Mouse (Mus musculus) macrophage (primary cell): ENCODE data around the gene Nudt13. TPM values are rescaled to one million over a fixed set of nuclear protein-coding genes. Genes with fewer than 3 reads are reported as not detected.
A peak's percentile ranks its signal among the peaks of the same experiment; 100 is the strongest.
"Not testable (repeated sequence)": the region's sequence is repeated elsewhere in the genome, so short reads cannot be mapped to it uniquely, and the experiment has no call there.

Experiments used
- H3K27ac ChIP-seq: fragments of 350-480 bp; formaldehyde crosslinking; 2 replicates; pipeline ENCODE4 v1.9.0; 2021
- H3K36me3 ChIP-seq: fragments of 350-480 bp; formaldehyde crosslinking; 2 replicates; pipeline ENCODE4 v1.9.0; 2021; ENCODE audit errors: inconsistent target
- H3K4me3 ChIP-seq: fragments of 350-480 bp; formaldehyde crosslinking; 2 replicates; pipeline ENCODE4 v1.9.0; 2021; ENCODE audit errors: inconsistent target
- H3K79me2 ChIP-seq: fragments of 350-480 bp; formaldehyde crosslinking; 2 replicates; pipeline ENCODE4 v1.9.0; 2021; ENCODE audit errors: inconsistent target
- WGBS: methylation state at CpG from one replicate; pipeline ENCODE4 v1.1.7; 2026; ENCODE audit warnings: inconsistent platforms; ENCODE audit not compliant: missing documents; 5-methylcytosine and 5-hydroxymethylcytosine counted together
- polyA plus RNA-seq: library from polyadenylated mRNA; stranded (reverse); fragments of 250-400 nt; gene quantifications from 3 replicates; pipeline ENCODE4 v1.2.4, GENCODE M21; 2018; ENCODE audit warnings: inconsistent platforms

Nudt13 gene
- polyA plus RNA-seq, 1 experiment from 2014 or later = 17.6 TPM

DNA sequence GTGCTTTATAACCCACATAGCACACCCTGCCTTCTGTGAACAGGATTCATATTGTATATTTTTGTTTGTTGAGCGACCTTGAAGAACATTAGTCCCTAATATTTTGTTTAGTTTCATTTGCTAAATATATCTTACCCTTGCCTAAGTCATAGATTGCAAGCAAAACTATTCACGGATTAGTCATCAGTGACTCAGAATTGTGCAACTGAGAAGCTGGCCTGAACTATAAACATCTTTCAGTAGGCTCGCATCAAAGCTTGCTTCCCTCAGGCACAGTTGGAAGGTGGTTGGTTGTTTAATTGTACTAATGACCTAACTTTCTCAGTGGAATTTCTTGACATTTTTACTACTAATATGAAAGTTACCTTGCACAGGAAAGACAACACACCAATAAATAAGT, 3.6 kb downstream of the Nudt13 start:
- no peaks in the 10 kb centered on the region for H3K36me3 ChIP-seq

DNA sequence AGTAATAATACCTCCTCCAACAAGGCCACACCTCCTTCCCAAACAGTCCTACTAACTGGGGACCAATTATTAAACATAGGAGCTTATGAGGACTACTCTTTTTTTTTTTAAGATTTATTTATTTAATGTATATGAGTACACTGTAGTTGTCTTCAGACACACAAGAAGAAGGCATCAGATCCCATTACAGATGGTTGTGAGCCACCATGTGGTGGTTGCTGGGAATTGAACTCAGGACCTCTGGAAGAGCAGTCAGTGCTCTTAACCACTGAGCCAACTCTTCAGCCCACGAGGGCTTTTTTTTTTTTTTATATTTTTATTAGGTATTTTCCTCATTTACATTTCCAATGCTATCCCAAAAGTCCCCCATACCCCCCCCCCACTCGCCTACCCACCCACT, 10.6 kb downstream of the Nudt13 start:
- not testable (repeated sequence) for H3K27ac ChIP-seq, H3K4me3 ChIP-seq
- H3K79me2 ChIP-seq = peaks cover 15% of the 10 kb centered on the region; the same call in 1 of the 2 replicates
- 25% methylated on average over 1 of the region's 2 CpGs for WGBS
- H3K36me3 ChIP-seq = peaks cover 45% of the 10 kb centered on the region

More for the DNA sequence above, 3.6 kb downstream of the Nudt13 start:
- peaks cover 65% of the 10 kb centered on the region for H3K79me2 ChIP-seq
- peak overlapping the region; percentile 43 for H3K27ac ChIP-seq
- peak overlapping the region; percentile 7; the same call in 1 of the 2 replicates for H3K4me3 ChIP-seq
- WGBS = 12% methylated on average over 3 of the region's 3 CpGs

DNA sequence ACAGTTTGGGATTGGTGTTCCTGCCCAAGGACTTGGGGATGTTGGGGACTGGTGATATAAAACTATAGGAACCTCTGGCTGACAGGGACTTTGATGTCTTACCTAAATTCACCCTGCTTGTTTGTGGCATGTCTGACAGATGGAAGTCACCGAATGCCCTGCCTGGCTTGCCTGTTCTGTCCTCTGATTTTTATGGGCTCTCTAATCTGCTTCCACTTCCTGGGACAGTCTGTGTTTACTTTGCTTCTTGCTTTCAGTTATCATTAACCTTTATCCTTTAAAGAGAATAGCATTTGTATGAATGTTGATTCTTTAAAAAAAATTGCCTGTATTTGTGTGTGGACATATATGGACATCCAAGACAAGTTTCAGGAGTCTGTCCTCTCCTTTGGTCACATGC, 20.6 kb downstream of the Nudt13 start:
- WGBS = 86% methylated on average over 1 of the region's 1 CpGs
- H3K79me2 ChIP-seq = no peaks in the 10 kb centered on the region
- H3K36me3 ChIP-seq = peaks cover 65% of the 10 kb centered on the region
- no peak overlapping the region for H3K27ac ChIP-seq
- H3K4me3 ChIP-seq = no peak overlapping the region

DNA sequence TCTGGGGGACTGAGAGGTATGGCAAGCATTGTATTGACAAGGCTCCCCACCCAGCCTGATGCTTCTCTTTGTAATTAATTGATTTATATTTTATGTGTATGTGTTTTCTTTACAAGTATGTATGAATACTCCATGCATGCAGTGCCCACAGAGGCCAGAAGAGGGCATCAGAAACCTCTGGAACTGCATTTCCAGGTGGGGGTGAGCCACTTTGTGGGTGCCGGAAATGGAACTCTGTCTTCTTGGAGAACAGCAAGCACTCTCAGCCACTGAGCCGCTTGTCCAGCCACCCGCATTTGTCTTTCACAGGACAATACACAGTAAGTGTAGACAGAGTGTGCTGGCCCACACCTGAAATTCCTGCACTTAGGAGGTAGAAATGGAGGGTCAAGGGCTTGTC, 24.9 kb downstream of the Nudt13 start:
- H3K79me2 ChIP-seq = no peaks in the 10 kb centered on the region
- H3K4me3 ChIP-seq = no peak overlapping the region
- no peak overlapping the region for H3K27ac ChIP-seq
- peaks cover 40% of the 10 kb centered on the region for H3K36me3 ChIP-seq
- 87% methylated on average over 3 of the region's 3 CpGs for WGBS

DNA sequence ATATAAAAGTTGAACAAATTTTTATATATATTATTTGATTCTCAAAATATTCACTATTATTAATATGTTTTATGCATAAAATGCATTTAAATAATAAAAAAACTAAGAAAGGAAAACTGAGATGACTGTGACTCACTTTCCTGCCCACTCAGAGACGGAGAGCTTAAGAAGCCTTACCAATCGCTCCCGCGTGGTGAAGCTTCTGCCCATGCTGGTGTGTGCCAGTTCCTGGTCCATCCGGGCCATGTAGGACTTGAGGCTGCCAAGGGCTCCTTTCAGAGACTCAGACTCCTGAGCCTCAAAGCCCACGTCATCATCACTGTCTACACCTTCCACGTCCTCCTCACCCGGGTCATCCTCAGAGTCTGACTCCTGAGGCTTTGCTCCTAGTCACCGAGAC, 29.7 kb downstream of the Nudt13 start:
- Histone ChIP-seq H3K36me3 (peaks cover 43% of the 10 kb centered on the region), H3K4me3 (no peak overlapping the region)
- 96% methylated on average over 9 of the region's 9 CpGs for WGBS

DNA sequence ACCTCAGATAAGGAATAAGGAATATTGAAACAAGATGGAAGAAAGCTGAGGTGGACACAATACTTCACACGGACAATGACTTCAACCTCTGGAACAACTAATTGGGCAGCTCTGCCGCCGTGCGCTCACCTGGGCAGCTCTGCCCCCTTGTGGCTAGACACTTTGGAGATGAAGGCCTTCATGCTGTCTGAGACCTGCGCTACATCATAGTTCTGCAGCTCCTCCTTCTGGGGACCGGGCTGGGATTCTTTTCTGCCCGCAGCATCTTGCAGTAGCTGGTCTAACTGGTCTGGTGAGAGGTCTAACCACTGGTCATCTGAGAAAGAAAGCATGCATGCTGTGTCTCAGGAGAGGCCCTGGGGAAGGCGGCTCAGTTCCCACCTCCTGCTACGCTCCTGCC, 34.0 kb downstream of the Nudt13 start:
- Histone ChIP-seq H3K79me2 (no peaks in the 10 kb centered on the region), H3K36me3 (peaks cover 61% of the 10 kb centered on the region), H3K4me3 (no peak overlapping the region), H3K27ac (no peak overlapping the region)
- 94% methylated on average over 9 of the region's 9 CpGs for WGBS

More for the DNA sequence above, 29.7 kb downstream of the Nudt13 start:
- Histone ChIP-seq H3K79me2 (no peaks in the 10 kb centered on the region), H3K27ac (no peak overlapping the region)

DNA sequence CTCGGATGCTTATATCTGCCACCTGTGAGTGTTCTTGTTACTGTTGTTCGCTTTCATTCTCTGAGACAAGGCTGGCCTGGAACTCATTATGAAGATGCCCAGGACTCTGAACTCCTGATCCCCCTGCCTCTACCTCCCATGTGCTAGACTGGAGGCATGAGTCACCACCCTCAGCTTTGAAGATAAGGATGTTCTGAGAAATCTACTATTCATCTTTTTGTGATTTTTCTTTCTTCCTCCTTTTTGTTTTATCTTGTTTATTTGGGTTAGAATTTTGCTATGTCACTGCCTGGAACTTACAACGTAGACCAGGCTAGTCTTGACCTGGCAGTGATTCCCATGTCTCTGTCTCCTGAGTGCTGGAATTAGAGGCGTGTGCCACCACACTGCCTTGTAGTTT, 36.8 kb downstream of the Nudt13 start:
- H3K27ac ChIP-seq = no peak overlapping the region
- WGBS = 98% methylated on average over 4 of the region's 4 CpGs
- no peaks in the 10 kb centered on the region for H3K79me2 ChIP-seq
- H3K4me3 ChIP-seq = no peak overlapping the region
- H3K36me3 ChIP-seq = peaks cover 75% of the 10 kb centered on the region

DNA sequence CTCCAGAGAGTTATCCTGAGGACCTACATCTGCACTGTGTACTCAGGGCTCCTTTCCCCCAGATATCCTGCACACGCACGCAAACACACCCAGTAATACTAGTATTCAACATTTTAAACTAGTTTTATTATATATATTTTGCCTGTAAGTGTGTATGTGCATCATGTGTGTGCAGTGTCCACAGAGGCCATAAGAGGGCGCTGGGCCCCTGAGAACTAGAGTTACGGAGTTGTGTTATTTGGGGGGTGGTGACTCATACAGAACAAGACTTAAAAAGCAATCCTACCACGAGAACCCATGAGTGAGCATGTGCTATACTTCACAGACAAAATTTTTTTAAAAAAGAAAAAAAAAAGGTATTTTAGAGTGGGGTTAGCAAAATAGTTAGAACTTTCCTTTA, 44.9 kb downstream of the Nudt13 start:
- Histone ChIP-seq H3K79me2 (peaks cover 2% of the 10 kb centered on the region; the same call in 1 of the 2 replicates), H3K36me3 (peaks cover 48% of the 10 kb centered on the region), H3K4me3 (no peak overlapping the region), H3K27ac (no peak overlapping the region)
- 91% methylated on average over 5 of the region's 5 CpGs for WGBS

DNA sequence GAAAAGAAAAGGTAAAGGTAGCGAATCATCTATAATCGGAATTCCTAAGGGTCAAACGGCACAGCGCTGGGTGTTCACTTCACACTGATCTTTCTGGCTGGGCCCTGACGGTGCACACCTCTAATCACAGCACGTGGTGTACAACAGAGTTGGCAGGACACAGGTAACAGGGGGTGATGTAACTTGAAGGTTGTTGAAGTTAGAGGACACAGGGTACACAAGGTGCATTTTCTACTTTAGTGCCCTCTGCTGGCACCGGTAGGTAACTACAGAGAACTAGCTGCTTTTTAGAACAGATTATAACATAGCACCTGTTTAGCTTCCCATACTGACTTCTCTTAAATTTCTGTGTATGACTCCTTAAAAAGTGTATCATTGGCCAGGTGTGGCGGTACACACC, 45.7 kb downstream of the Nudt13 start:
- H3K36me3 ChIP-seq = peaks cover 51% of the 10 kb centered on the region
- WGBS = 87% methylated on average over 8 of the region's 8 CpGs
- H3K27ac ChIP-seq = no peak overlapping the region
- H3K4me3 ChIP-seq = no peak overlapping the region
- H3K79me2 ChIP-seq = peaks cover 9% of the 10 kb centered on the region

DNA sequence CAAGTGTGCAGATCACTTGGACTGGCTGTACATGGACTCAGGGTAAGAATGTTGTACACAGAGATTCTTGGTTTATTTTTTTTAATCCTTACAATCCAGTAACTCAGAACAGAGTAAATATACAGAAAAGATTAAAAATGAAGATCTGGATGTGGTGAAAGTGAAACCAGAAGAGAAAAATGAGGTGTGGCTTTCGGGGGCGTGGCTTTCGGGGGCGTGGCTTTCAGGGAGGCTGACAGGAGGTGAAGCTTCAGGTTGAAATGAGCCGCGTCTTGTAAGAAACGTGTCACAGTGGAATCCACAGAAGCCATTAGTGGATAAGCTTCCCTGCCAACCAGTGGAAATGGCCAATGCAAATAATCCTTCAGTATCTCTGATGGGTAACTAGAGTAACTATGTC, 46.4 kb downstream of the Nudt13 start:
- 80% methylated on average over 7 of the region's 7 CpGs for WGBS
- Histone ChIP-seq H3K27ac (no peak overlapping the region), H3K79me2 (peaks cover 17% of the 10 kb centered on the region), H3K36me3 (peaks cover 47% of the 10 kb centered on the region), H3K4me3 (no peak overlapping the region)

DNA sequence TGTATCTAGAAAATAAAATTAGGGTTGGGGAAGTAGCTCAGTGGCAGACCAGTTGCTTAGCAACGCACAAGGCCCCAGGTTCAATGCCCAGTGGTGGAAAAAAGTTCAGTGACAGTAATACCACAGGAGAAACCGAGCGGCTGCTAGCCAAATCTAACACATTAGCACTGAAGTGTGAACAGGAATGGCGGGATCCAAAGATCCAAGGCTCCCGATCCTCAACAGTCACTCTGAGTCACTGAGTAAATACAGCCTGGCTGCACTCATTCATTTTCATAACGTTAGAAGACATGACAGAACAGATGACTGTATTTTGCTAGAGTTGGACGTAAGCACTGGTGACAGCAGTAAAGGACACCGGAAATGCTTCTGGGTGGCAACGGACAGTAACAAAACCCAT, 51.4 kb downstream of the Nudt13 start:
- Histone ChIP-seq H3K27ac (no peak overlapping the region), H3K4me3 (no peak overlapping the region), H3K36me3 (peaks cover 27% of the 10 kb centered on the region; the same call in 1 of the 2 replicates), H3K79me2 (peaks cover 51% of the 10 kb centered on the region)
- 94% methylated on average over 9 of the region's 9 CpGs for WGBS

DNA sequence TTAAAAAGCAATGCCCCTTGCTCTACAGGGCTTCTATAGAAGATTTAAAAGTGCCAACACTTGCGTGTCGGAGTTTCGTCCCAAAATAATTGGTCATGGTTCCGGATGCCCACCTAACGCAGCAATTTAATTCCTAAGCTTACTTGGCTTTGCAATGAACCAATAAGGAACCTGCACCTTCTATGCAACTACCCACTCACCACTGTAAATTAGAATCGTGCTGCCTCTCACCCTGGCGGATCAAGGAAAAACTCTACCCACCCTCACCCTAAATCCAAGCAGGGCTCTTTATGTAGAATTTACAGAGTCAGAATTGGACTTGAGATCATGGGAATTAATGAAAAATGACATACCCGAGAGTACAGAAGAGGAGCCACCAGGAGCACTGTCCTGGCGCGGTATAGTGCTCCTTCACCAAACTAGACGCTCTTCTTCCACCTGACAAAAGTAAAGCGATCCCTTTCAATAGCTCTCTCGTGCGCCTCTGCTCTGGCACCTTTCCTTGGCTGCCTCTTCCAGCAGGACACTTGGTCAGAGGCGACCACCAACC, 53.0 kb downstream of the Nudt13 start:
- H3K27ac ChIP-seq = peak overlapping the region; percentile 58
- WGBS = 3% methylated on average over 15 of the region's 15 CpGs
- H3K4me3 ChIP-seq = peak overlapping the region; percentile 90
- 0 out of 2 replicates have a peak, but pooled peaks cover 16% of the 10 kb centered on the region for H3K36me3 ChIP-seq
- peaks cover 51% of the 10 kb centered on the region for H3K79me2 ChIP-seq

DNA sequence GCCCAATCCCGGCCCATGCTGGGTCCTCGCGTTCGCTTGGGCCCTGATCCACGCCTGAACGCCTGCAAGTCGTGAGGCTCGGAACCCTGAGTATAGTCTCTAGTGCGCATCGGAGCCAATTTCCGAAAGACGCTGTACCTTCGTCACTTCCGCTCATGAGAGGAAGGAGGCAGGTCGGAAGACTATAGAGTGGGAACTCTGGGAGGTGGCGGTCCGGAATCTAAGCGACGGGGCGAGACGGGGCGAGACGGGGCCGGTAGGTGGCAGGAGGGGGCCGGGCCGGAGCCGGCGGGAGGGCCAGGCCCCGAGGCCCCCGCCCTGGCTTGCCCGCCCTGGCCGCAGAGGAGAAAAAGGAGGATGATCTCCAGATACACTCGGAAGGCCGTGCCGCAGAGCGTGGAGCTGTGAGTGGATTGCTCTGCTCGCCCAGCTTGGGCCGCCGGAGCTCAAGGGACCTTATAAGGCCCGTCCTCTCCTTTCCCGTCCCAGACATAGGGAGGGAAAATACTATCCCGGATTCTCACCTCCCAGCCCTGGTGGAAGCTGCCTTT, 53.6 kb downstream of the Nudt13 start, which contains the start of the genes Ecd and Fam149b:
TSS of gene Ecd (minus strand) at position 131 of the 551 bp plus-strand sequence.
TSS of gene Fam149b (plus strand) at position 172 of the 551 bp plus-strand sequence.
- Histone ChIP-seq H3K79me2 (peaks cover 51% of the 10 kb centered on the region), H3K4me3 (peak within 1 kb of the TSS; percentile 90), H3K27ac (peak within 1 kb of the TSS; percentile 75), H3K36me3 (0 out of 2 replicates have a peak, but pooled peaks cover 12% of the 10 kb centered on the region)
- WGBS = 3% methylated on average over 42 of the region's 42 CpGs

DNA sequence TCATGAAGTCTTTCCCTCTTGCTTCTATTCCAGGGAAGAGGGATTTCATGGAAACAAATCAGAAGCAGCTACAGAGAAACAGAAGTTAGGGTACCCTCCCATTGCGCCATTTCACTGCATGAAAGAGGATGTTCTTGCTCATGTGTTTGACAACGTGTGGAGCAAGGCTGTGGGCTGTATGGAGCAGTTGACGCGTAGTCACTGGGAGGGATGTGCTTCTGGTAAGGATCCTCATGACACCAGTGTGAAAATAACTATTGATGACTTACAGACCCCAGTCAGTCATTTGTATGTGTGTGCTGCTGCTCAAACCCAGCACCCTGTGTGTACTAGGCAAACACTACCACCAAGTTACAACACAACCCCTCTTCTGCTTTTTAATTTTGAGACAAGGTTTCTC, 68.7 kb downstream of the Nudt13 start:
- WGBS = 52% methylated on average over 4 of the region's 4 CpGs
- Histone ChIP-seq H3K79me2 (no peaks in the 10 kb centered on the region), H3K36me3 (peaks cover 31% of the 10 kb centered on the region; the same call in 1 of the 2 replicates), H3K4me3 (no peak overlapping the region), H3K27ac (no peak overlapping the region)
